Mouse (Mus musculus) testis, adult 2 months (tissue): ENCODE results near the gene Zfp839. TPM values are rescaled to one million over a fixed set of nuclear protein-coding genes. Genes with fewer than 3 reads are reported as not detected.
"Not testable (repeated sequence)": the region's sequence is repeated elsewhere in the genome, so short reads cannot be mapped to it uniquely, and the experiment has no call there.

Source experiments
- H3K27ac ChIP-seq: fragments of 200-500 bp; 2 replicates; pipeline ENCODE4 v1.5.1; 2012; ENCODE audit warnings: low read depth, low read length; ENCODE audit not compliant: control insufficient read depth, insufficient read depth
- H3K27me3 ChIP-seq: fragments of 200-500 bp; 2 replicates; pipeline ENCODE4 v1.6.1; 2012; ENCODE audit warnings: mild to moderate bottlenecking, low read length, moderate library complexity; ENCODE audit not compliant: control insufficient read depth, insufficient read depth
- H3K36me3 ChIP-seq: fragments of 200-500 bp; 2 replicates; pipeline ENCODE4 v1.6.1; 2012; ENCODE audit warnings: mild to moderate bottlenecking, low read length; ENCODE audit not compliant: control insufficient read depth, insufficient read depth
- H3K4me1 ChIP-seq: fragments of 200-500 bp; 2 replicates; pipeline ENCODE4 v1.6.1; 2012; ENCODE audit warnings: low read length; ENCODE audit not compliant: control insufficient read depth, insufficient read depth
- H3K4me3 ChIP-seq: fragments of 200-500 bp; 2 replicates; pipeline ENCODE4 v1.5.1; 2012; ENCODE audit warnings: low read depth, mild to moderate bottlenecking, low read length, moderate library complexity, mixed read lengths; ENCODE audit not compliant: control insufficient read depth
- CTCF ChIP-seq: fragments of 200-500 bp; IDR thresholded peaks from 2 replicates; pipeline ENCODE4 v1.5.1; 2012; ENCODE audit warnings: low read depth, mild to moderate bottlenecking, inconsistent platforms, low read length, moderate library complexity; ENCODE audit not compliant: control insufficient read depth, insufficient read depth, insufficient replicate concordance
- POLR2A ChIP-seq: fragments of 200-500 bp; IDR thresholded peaks from 2 replicates; pipeline ENCODE4 v1.6.1; 2012; ENCODE audit warnings: low read depth, mild to moderate bottlenecking, inconsistent platforms, low read length, moderate library complexity; ENCODE audit not compliant: control insufficient read depth
- polyA plus RNA-seq: library from polyadenylated mRNA; depleted of rRNA; stranded (reverse); fragments of >200 nt; gene quantifications from 2 replicates; pipeline ENCODE4 v1.2.3, GENCODE M21; 2012

The Zfp839 gene
- polyA plus RNA-seq, 1 experiment, result 6.1 TPM

- peaks cover 12% of the 10 kb centered on the region for H3K4me1 ChIP-seq
- H3K27me3 ChIP-seq, result no peaks in the 10 kb centered on the region
- peak overlapping the region; percentile 1; the same call in 1 of the 2 replicates for H3K4me3 ChIP-seq
- H3K27ac ChIP-seq, result peak overlapping the region; percentile 29
- H3K36me3 ChIP-seq, result peaks cover 1% of the 10 kb centered on the region; the same call in 1 of the 2 replicates
- no peak for TF ChIP-seq POLR2A
- no peak for TF ChIP-seq CTCF
Measured at GRCm38 (mm10) chr12:110851414-110851813, 1.4 kb downstream of the Zfp839 start.

GRCm38 (mm10) chr12:110851923-110852322, 1.9 kb downstream of the Zfp839 start:
- Histone ChIP-seq H3K36me3 (peaks cover 1% of the 10 kb centered on the region; the same call in 1 of the 2 replicates), H3K27ac (peak overlapping the region; percentile 50), H3K27me3 (no peaks in the 10 kb centered on the region), H3K4me3 (no peak overlapping the region), H3K4me1 (peaks cover 11% of the 10 kb centered on the region)
- TF ChIP-seq CTCF (no peak), POLR2A (no peak)

GRCm38 (mm10) chr12:110854786-110855737, 5.0 kb downstream of the Zfp839 start:
- no peak overlapping the region for H3K4me3 ChIP-seq
- no peak overlapping the region for H3K27ac ChIP-seq
- no peaks in the 10 kb centered on the region for H3K27me3 ChIP-seq
- H3K4me1 ChIP-seq, result peaks cover 10% of the 10 kb centered on the region
- TF ChIP-seq CTCF, result no peak
- peaks cover 1% of the 10 kb centered on the region; the same call in 1 of the 2 replicates for H3K36me3 ChIP-seq

GRCm38 (mm10) chr12:110857196-110857595, 7.1 kb downstream of the Zfp839 start:
- TF ChIP-seq POLR2A (no peak), CTCF (no peak)
- H3K36me3 ChIP-seq, result peaks cover 1% of the 10 kb centered on the region; the same call in 1 of the 2 replicates
- no peak overlapping the region for H3K4me3 ChIP-seq
- peaks cover 4% of the 10 kb centered on the region for H3K4me1 ChIP-seq
- H3K27me3 ChIP-seq, result no peaks in the 10 kb centered on the region
- H3K27ac ChIP-seq, result no peak overlapping the region

- not testable (repeated sequence) for H3K27me3 ChIP-seq, H3K36me3 ChIP-seq, H3K4me1 ChIP-seq, H3K27ac ChIP-seq, H3K4me3 ChIP-seq
Measured at GRCm38 (mm10) chr12:110858681-110859080, 8.6 kb downstream of the Zfp839 start.

- TF ChIP-seq CTCF (no peak), POLR2A (no peak)
- no peaks in the 10 kb centered on the region for H3K27me3 ChIP-seq
- H3K4me3 ChIP-seq, result no peak overlapping the region
- no peak overlapping the region for H3K27ac ChIP-seq
- peaks cover 1% of the 10 kb centered on the region; the same call in 1 of the 2 replicates for H3K36me3 ChIP-seq
- peaks cover 2% of the 10 kb centered on the region; the same call in 1 of the 2 replicates for H3K4me1 ChIP-seq
Measured at GRCm38 (mm10) chr12:110860293-110860692, 10.2 kb downstream of the Zfp839 start.

GRCm38 (mm10) chr12:110861256-110861655, 11.2 kb downstream of the Zfp839 start:
- Histone ChIP-seq H3K27ac (no peak overlapping the region), H3K4me1 (peaks cover 2% of the 10 kb centered on the region; the same call in 1 of the 2 replicates), H3K4me3 (no peak overlapping the region), H3K27me3 (no peaks in the 10 kb centered on the region), H3K36me3 (no peaks in the 10 kb centered on the region; the same call in 1 of the 2 replicates)
- TF ChIP-seq CTCF, result no peak
- no peak for TF ChIP-seq POLR2A
